In genomic region chr6:84095882-84096281, GRCm38 (mm10) we compare ENCODE assay signal across 8 mouse cellular contexts.
DNase-seq lines count a peak whose midpoint lies in the region; ATAC-seq lines count a peak whose summit lies in the region.

No protein-coding gene starts in this region.

- peak; percentile 59 for DNase-seq in ovary, postnatal 14 days (ENCODE audit: low spot score)
- no peak for DNase-seq in ovary, postnatal 36 days (ENCODE audit: low spot score)
- peak; percentile 88 for DNase-seq in brain, adult 2 months (ENCODE audit: low read depth, low spot score)
- DNase-seq in left cerebral cortex, adult 9 months (ENCODE audit: low spot score in 2 of 2): peak; percentile 13 to 72
- DNase-seq in midbrain, embryonic 11.5 days (ENCODE audit: low spot score, missing footprints): peak; percentile 97
- DNase-seq in thymus, postnatal 0 days (ENCODE audit: low spot score): peak; percentile 87

- H3K9ac ChIP-seq in embryonic facial prominence, embryonic 15.5 days: no peak overlapping the region
- no peak overlapping the region for H3K9ac ChIP-seq in hindbrain, embryonic 13.5 days
- no peak overlapping the region for H3K9ac ChIP-seq in midbrain, embryonic 11.5 days (ENCODE audit: low read length)

- no peaks in the 10 kb centered on the region for H3K36me3 ChIP-seq in embryonic facial prominence, embryonic 15.5 days
- H3K36me3 ChIP-seq in hindbrain, embryonic 13.5 days: no peaks in the 10 kb centered on the region
- H3K36me3 ChIP-seq in midbrain, embryonic 11.5 days (ENCODE audit: control insufficient read depth, insufficient read depth, low read length): no peaks in the 10 kb centered on the region

- ATAC-seq in embryonic facial prominence, embryonic 15.5 days (ENCODE audit: insufficient number of reproducible peaks, low FRiP score, low TSS enrichment, low read depth): peak; percentile 44; the same call in 1 of the 2 replicates
- peak; percentile 63; the same call in 1 of the 2 replicates for ATAC-seq in hindbrain, embryonic 13.5 days (ENCODE audit: low FRiP score)
- ATAC-seq in midbrain, embryonic 11.5 days (ENCODE audit: low FRiP score): peak; percentile 49; the same call in 1 of the 2 replicates

- 12% methylated on average over 7 of the region's 7 CpGs for WGBS in embryonic facial prominence, embryonic 15.5 days
- 12% methylated on average over 7 of the region's 7 CpGs for WGBS in hindbrain, embryonic 13.5 days
- WGBS in midbrain, embryonic 11.5 days: 17% methylated on average over 7 of the region's 7 CpGs

- no peaks in the 10 kb centered on the region for H3K27me3 ChIP-seq in embryonic facial prominence, embryonic 15.5 days
- H3K27me3 ChIP-seq in hindbrain, embryonic 13.5 days: peaks cover 8% of the 10 kb centered on the region; the same call in 1 of the 2 replicates
- H3K27me3 ChIP-seq in midbrain, embryonic 11.5 days (ENCODE audit: control insufficient read depth, insufficient read depth, low read length): no peaks in the 10 kb centered on the region

- H3K9me3 ChIP-seq in embryonic facial prominence, embryonic 15.5 days (replicated peaks): no peaks in the 10 kb centered on the region
- H3K9me3 ChIP-seq in hindbrain, embryonic 13.5 days: no peaks in the 10 kb centered on the region
- no peaks in the 10 kb centered on the region for H3K9me3 ChIP-seq in midbrain, embryonic 11.5 days (ENCODE audit: control insufficient read depth, low read length)

- no peak overlapping the region for H3K4me2 ChIP-seq in embryonic facial prominence, embryonic 15.5 days (replicated peaks)
- H3K4me2 ChIP-seq in hindbrain, embryonic 13.5 days: no peak overlapping the region
- H3K4me2 ChIP-seq in midbrain, embryonic 11.5 days: no peak overlapping the region

- H3K4me1 ChIP-seq in embryonic facial prominence, embryonic 15.5 days: peaks cover 4% of the 10 kb centered on the region; the same call in 1 of the 2 replicates
- peaks cover 8% of the 10 kb centered on the region; the same call in 1 of the 2 replicates for H3K4me1 ChIP-seq in hindbrain, embryonic 13.5 days (replicated peaks)
- no peaks in the 10 kb centered on the region for H3K4me1 ChIP-seq in midbrain, embryonic 11.5 days (ENCODE audit: control insufficient read depth, insufficient read depth, low read length)

- H3K4me3 ChIP-seq in embryonic facial prominence, embryonic 15.5 days (replicated peaks): no peak overlapping the region
- no peak overlapping the region for H3K4me3 ChIP-seq in hindbrain, embryonic 13.5 days
- no peak overlapping the region for H3K4me3 ChIP-seq in midbrain, embryonic 11.5 days (ENCODE audit: low read depth, low read length)

- no peak overlapping the region for H3K27ac ChIP-seq in embryonic facial prominence, embryonic 15.5 days (replicated peaks)
- H3K27ac ChIP-seq in hindbrain, embryonic 13.5 days: no peak overlapping the region
- H3K27ac ChIP-seq in midbrain, embryonic 11.5 days (ENCODE audit: low read depth, low read length): no peak overlapping the region
